Mouse (Mus musculus): ENCODE data around the gene Fam69a. TPM values are rescaled to one million over a fixed set of nuclear protein-coding genes. Genes with fewer than 3 reads are reported as not detected.
"Not testable (repeated sequence)": the region's sequence is repeated elsewhere in the genome, so short reads cannot be mapped to it uniquely, and the experiment has no call there.

The Fam69a gene
- polyA plus RNA-seq, 1 experiment from 2014 or later = 18.1 TPM

GRCm38 (mm10) chr5:107973310-107973709, 13.6 kb downstream of the Fam69a start:
- H3K27me3 ChIP-seq (ENCODE audit: control insufficient read depth, insufficient read depth, low read length) = no peaks in the 10 kb centered on the region
- 73% methylated on average over 2 of the region's 2 CpGs for WGBS
- ATAC-seq (replicated peaks; ENCODE audit: low FRiP score) (no peak), DNase-seq (ENCODE audit: low spot score) (no peak)
- no peak overlapping the region for H3K9ac ChIP-seq (ENCODE audit: low read length)
- H3K9me3 ChIP-seq (ENCODE audit: control insufficient read depth, low read length) = no peaks in the 10 kb centered on the region
- H3K36me3 ChIP-seq (ENCODE audit: control insufficient read depth, insufficient read depth, low read length) = no peaks in the 10 kb centered on the region
- H3K4me1 ChIP-seq (replicated peaks; ENCODE audit: control insufficient read depth, insufficient read depth, low read length) = no peaks in the 10 kb centered on the region
- H3K4me3 ChIP-seq (ENCODE audit: low read depth, low read length) = no peak overlapping the region
- no peak overlapping the region for H3K4me2 ChIP-seq (ENCODE audit: low read depth, low read length, severe bottlenecking)
- no peak overlapping the region for H3K27ac ChIP-seq (ENCODE audit: low read depth, low read length)

- DNase-seq (ENCODE audit: low spot score) (no peak), ATAC-seq (replicated peaks; ENCODE audit: low FRiP score) (no peak)
- Histone ChIP-seq H3K4me2 (ENCODE audit: low read depth, low read length, severe bottlenecking) (no peak overlapping the region), H3K4me1 (replicated peaks; ENCODE audit: control insufficient read depth, insufficient read depth, low read length) (no peaks in the 10 kb centered on the region), H3K27ac (ENCODE audit: low read depth, low read length) (no peak overlapping the region), H3K27me3 (ENCODE audit: control insufficient read depth, insufficient read depth, low read length) (no peaks in the 10 kb centered on the region), H3K9me3 (ENCODE audit: control insufficient read depth, low read length) (no peaks in the 10 kb centered on the region), H3K9ac (ENCODE audit: low read length) (no peak overlapping the region), H3K36me3 (ENCODE audit: control insufficient read depth, insufficient read depth, low read length) (no peaks in the 10 kb centered on the region), H3K4me3 (ENCODE audit: low read depth, low read length) (no peak overlapping the region)
- WGBS = 83% methylated on average over 13 of the region's 13 CpGs
These were observed 14.2 kb downstream of the Fam69a start for GRCm38 (mm10) chr5:107972444-107973272.

GRCm38 (mm10) chr5:107971069-107971468, 15.8 kb downstream of the Fam69a start:
- Histone ChIP-seq H3K9me3 (ENCODE audit: control insufficient read depth, low read length) (no peaks in the 10 kb centered on the region), H3K9ac (ENCODE audit: low read length) (no peak overlapping the region), H3K27me3 (ENCODE audit: control insufficient read depth, insufficient read depth, low read length) (no peaks in the 10 kb centered on the region), H3K4me2 (ENCODE audit: low read depth, low read length, severe bottlenecking) (no peak overlapping the region), H3K4me3 (ENCODE audit: low read depth, low read length) (no peak overlapping the region), H3K4me1 (replicated peaks; ENCODE audit: control insufficient read depth, insufficient read depth, low read length) (no peaks in the 10 kb centered on the region), H3K36me3 (ENCODE audit: control insufficient read depth, insufficient read depth, low read length) (no peaks in the 10 kb centered on the region), H3K27ac (ENCODE audit: low read depth, low read length) (no peak overlapping the region)
- ATAC-seq (replicated peaks; ENCODE audit: low FRiP score) (no peak), DNase-seq (ENCODE audit: low spot score) (no peak)
- WGBS = 92% methylated on average over 4 of the region's 4 CpGs

GRCm38 (mm10) chr5:107969818-107970217, 17.1 kb downstream of the Fam69a start:
- H3K9me3 ChIP-seq (ENCODE audit: control insufficient read depth, low read length); ATAC-seq (replicated peaks; ENCODE audit: low FRiP score); DNase-seq (ENCODE audit: low spot score); H3K9ac ChIP-seq (ENCODE audit: low read length); H3K36me3 ChIP-seq (ENCODE audit: control insufficient read depth, insufficient read depth, low read length); H3K4me2 ChIP-seq (ENCODE audit: low read depth, low read length, severe bottlenecking); H3K4me3 ChIP-seq (ENCODE audit: low read depth, low read length); H3K27ac ChIP-seq (ENCODE audit: low read depth, low read length); H3K4me1 ChIP-seq (replicated peaks; ENCODE audit: control insufficient read depth, insufficient read depth, low read length); H3K27me3 ChIP-seq (ENCODE audit: control insufficient read depth, insufficient read depth, low read length): not testable (repeated sequence)
- WGBS = 71% methylated on average over 1 of the region's 1 CpGs

GRCm38 (mm10) chr5:107968079-107968478, 18.8 kb downstream of the Fam69a start:
- no peak overlapping the region for H3K4me3 ChIP-seq (ENCODE audit: low read depth, low read length)

GRCm38 (mm10) chr5:107966841-107967457, 19.9 kb downstream of the Fam69a start:
- H3K4me1 ChIP-seq (replicated peaks; ENCODE audit: control insufficient read depth, insufficient read depth, low read length) = no peaks in the 10 kb centered on the region
- 81% methylated on average over 4 of the region's 4 CpGs for WGBS

More at GRCm38 (mm10) chr5:107968079-107968478, 18.8 kb downstream of the Fam69a start:
- Histone ChIP-seq H3K27ac (ENCODE audit: low read depth, low read length) (no peak overlapping the region), H3K4me2 (ENCODE audit: low read depth, low read length, severe bottlenecking) (no peak overlapping the region), H3K9ac (ENCODE audit: low read length) (no peak overlapping the region), H3K27me3 (ENCODE audit: control insufficient read depth, insufficient read depth, low read length) (no peaks in the 10 kb centered on the region), H3K9me3 (ENCODE audit: control insufficient read depth, low read length) (no peaks in the 10 kb centered on the region), H3K36me3 (ENCODE audit: control insufficient read depth, insufficient read depth, low read length) (no peaks in the 10 kb centered on the region), H3K4me1 (replicated peaks; ENCODE audit: control insufficient read depth, insufficient read depth, low read length) (no peaks in the 10 kb centered on the region)
- no peak for DNase-seq (ENCODE audit: low spot score)
- 92% methylated on average over 3 of the region's 3 CpGs for WGBS
- no peak for ATAC-seq (replicated peaks; ENCODE audit: low FRiP score)

GRCm38 (mm10) chr5:107966156-107966555, 20.7 kb downstream of the Fam69a start:
- ATAC-seq (replicated peaks; ENCODE audit: low FRiP score) (no peak), DNase-seq (ENCODE audit: low spot score) (no peak)
- no peaks in the 10 kb centered on the region for H3K27me3 ChIP-seq (ENCODE audit: control insufficient read depth, insufficient read depth, low read length)
- no peak overlapping the region for H3K4me3 ChIP-seq (ENCODE audit: low read depth, low read length)
- H3K9me3 ChIP-seq (ENCODE audit: control insufficient read depth, low read length) = no peaks in the 10 kb centered on the region
- H3K4me2 ChIP-seq (ENCODE audit: low read depth, low read length, severe bottlenecking) = no peak overlapping the region
- no peak overlapping the region for H3K9ac ChIP-seq (ENCODE audit: low read length)
- 80% methylated on average over 3 of the region's 3 CpGs for WGBS
- H3K4me1 ChIP-seq (replicated peaks; ENCODE audit: control insufficient read depth, insufficient read depth, low read length) = no peaks in the 10 kb centered on the region
- no peaks in the 10 kb centered on the region for H3K36me3 ChIP-seq (ENCODE audit: control insufficient read depth, insufficient read depth, low read length)
- H3K27ac ChIP-seq (ENCODE audit: low read depth, low read length) = no peak overlapping the region

More at GRCm38 (mm10) chr5:107966841-107967457, 19.9 kb downstream of the Fam69a start:
- no peaks in the 10 kb centered on the region for H3K9me3 ChIP-seq (ENCODE audit: control insufficient read depth, low read length)
- no peak overlapping the region for H3K4me3 ChIP-seq (ENCODE audit: low read depth, low read length)
- H3K36me3 ChIP-seq (ENCODE audit: control insufficient read depth, insufficient read depth, low read length) = no peaks in the 10 kb centered on the region
- H3K27me3 ChIP-seq (ENCODE audit: control insufficient read depth, insufficient read depth, low read length) = no peaks in the 10 kb centered on the region
- H3K9ac ChIP-seq (ENCODE audit: low read length) = no peak overlapping the region
- DNase-seq (ENCODE audit: low spot score) = no peak
- no peak overlapping the region for H3K27ac ChIP-seq (ENCODE audit: low read depth, low read length)
- no peak overlapping the region for H3K4me2 ChIP-seq (ENCODE audit: low read depth, low read length, severe bottlenecking)
- no peak for ATAC-seq (replicated peaks; ENCODE audit: low FRiP score)

GRCm38 (mm10) chr5:107965355-107965991, 21.4 kb downstream of the Fam69a start:
- Histone ChIP-seq H3K4me2 (ENCODE audit: low read depth, low read length, severe bottlenecking) (no peak overlapping the region), H3K4me1 (replicated peaks; ENCODE audit: control insufficient read depth, insufficient read depth, low read length) (no peaks in the 10 kb centered on the region), H3K36me3 (ENCODE audit: control insufficient read depth, insufficient read depth, low read length) (no peaks in the 10 kb centered on the region), H3K4me3 (ENCODE audit: low read depth, low read length) (no peak overlapping the region), H3K9ac (ENCODE audit: low read length) (no peak overlapping the region), H3K27ac (ENCODE audit: low read depth, low read length) (no peak overlapping the region), H3K9me3 (ENCODE audit: control insufficient read depth, low read length) (no peaks in the 10 kb centered on the region), H3K27me3 (ENCODE audit: control insufficient read depth, insufficient read depth, low read length) (no peaks in the 10 kb centered on the region)
- WGBS = 84% methylated on average over 9 of the region's 9 CpGs
- ATAC-seq (replicated peaks; ENCODE audit: low FRiP score) (no peak), DNase-seq (ENCODE audit: low spot score) (no peak)

All from forebrain, embryonic 11.5 days (tissue).